Mouse (Mus musculus) ES-E14 (cell line): Measurements from ENCODE around the gene Cul4a.

Experiments used
- CHD2 ChIP-seq: IDR thresholded peaks from 2 replicates; pipeline ENCODE4 v1.6.1; 2014; ENCODE audit warnings: mild to moderate bottlenecking, low read depth, low read length, inconsistent platforms
- HCFC1 ChIP-seq: IDR thresholded peaks from 2 replicates; pipeline ENCODE4 v1.6.1; 2012; ENCODE audit warnings: low read length, inconsistent platforms, borderline replicate concordance; ENCODE audit not compliant: insufficient read depth
- MAFK ChIP-seq: IDR thresholded peaks from 2 replicates; pipeline ENCODE4 v1.6.1; 2014; ENCODE audit warnings: mild to moderate bottlenecking, low read depth, low read length, inconsistent platforms; ENCODE audit not compliant: insufficient read depth
- ZC3H11A ChIP-seq: IDR thresholded peaks from 2 replicates; pipeline ENCODE4 v1.6.1; 2012; ENCODE audit warnings: low read depth, mild to moderate bottlenecking, inconsistent platforms, low read length, borderline replicate concordance
- ZNF384 ChIP-seq: IDR thresholded peaks from 2 replicates; pipeline ENCODE4 v1.6.1; 2012; ENCODE audit warnings: low read depth, low read length, inconsistent platforms

GRCm38 (mm10) chr8:13107990-13108638 lies 2.7 kb downstream of the Cul4a start:
- TF ChIP-seq ZC3H11A, result no peak
- TF ChIP-seq CHD2, result no peak
- TF ChIP-seq MAFK, result no peak
- no peak for TF ChIP-seq ZNF384
- TF ChIP-seq HCFC1, result no peak
